Comparison of ENCODE assay signal across 7 mouse cellular contexts in the genomic region with DNA sequence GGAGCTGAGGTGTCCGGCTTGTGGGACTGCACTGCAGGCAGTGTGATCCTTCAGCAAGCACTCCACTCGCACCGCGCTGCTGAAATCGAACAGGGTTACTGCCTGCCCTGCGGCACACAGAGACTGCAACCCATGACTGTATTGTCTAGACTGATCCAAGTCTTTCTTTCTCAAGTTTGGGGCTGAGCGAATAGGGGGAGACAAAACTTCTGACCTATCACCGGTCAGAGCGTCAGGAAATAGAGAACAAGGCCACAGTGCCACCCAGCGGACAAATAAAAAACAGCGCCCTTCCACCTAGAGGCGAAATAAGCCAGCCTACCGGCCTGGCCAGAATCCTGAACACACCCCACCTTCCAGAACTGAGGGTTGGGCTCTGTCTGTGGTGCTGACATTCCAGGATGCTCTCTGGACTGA. TPM values are rescaled to one million over a fixed set of nuclear protein-coding genes. Genes with fewer than 3 reads are reported as not detected.
DNase-seq lines count a peak whose midpoint lies in the region; ATAC-seq lines count a peak whose summit lies in the region.

No protein-coding gene starts in this region.

- no peaks in the 10 kb centered on the region for H3K4me1 ChIP-seq in intestine, embryonic 14.5 days (replicated peaks; ENCODE audit: control insufficient read depth, insufficient read depth, low read length)
- H3K4me1 ChIP-seq in midbrain, embryonic 11.5 days (ENCODE audit: control insufficient read depth, insufficient read depth, low read length), result no peaks in the 10 kb centered on the region; the same call in 1 of the 2 replicates

- H3K27me3 ChIP-seq in intestine, embryonic 14.5 days (replicated peaks; ENCODE audit: control insufficient read depth, insufficient read depth, low read length), result no peaks in the 10 kb centered on the region
- H3K27me3 ChIP-seq in midbrain, embryonic 11.5 days (ENCODE audit: control insufficient read depth, insufficient read depth, low read length), result no peaks in the 10 kb centered on the region

- H3K9ac ChIP-seq in intestine, embryonic 14.5 days (ENCODE audit: low read length), result no peak overlapping the region
- H3K9ac ChIP-seq in midbrain, embryonic 11.5 days (ENCODE audit: low read length), result peak overlapping the region; percentile 53

- peak; percentile 73 to 77 for DNase-seq in adrenal gland, adult 18-20 months (ENCODE audit: low spot score in 2 of 2)
- DNase-seq in embryo, embryonic 11 days, result peak; percentile 89
- DNase-seq in gastrocnemius, postnatal 25 days, result peak; percentile 59
- DNase-seq in intestine, embryonic 14.5 days (ENCODE audit: low spot score), result peak; percentile 97
- DNase-seq in left cerebral cortex, postnatal 36 days (ENCODE audit: low spot score in 2 of 2), result peak; percentile 54 to 66
- peak; percentile 99 for DNase-seq in midbrain, embryonic 11.5 days (ENCODE audit: low spot score, missing footprints)
- DNase-seq in skeletal muscle tissue, adult 2 months (ENCODE audit: low read depth, low spot score), result peak; percentile 59

- WGBS in intestine, embryonic 14.5 days, result 8% methylated on average over 13 of the region's 13 CpGs
- WGBS in midbrain, embryonic 11.5 days, result 4% methylated on average over 13 of the region's 13 CpGs

- intact Hi-C loops in left cerebral cortex, postnatal 36 days (cut with DNase I), result loop anchor here (5.0 to 10.0 kb wide), 2 partner anchors 182 to 480 kb away; a partner anchor contains a TSS

- 0 out of 2 replicates have a peak overlapping the region, but pooled peaks have one; percentile 10 for H3K4me3 ChIP-seq in intestine, embryonic 14.5 days (ENCODE audit: low read depth, low read length)
- H3K4me3 ChIP-seq in midbrain, embryonic 11.5 days (ENCODE audit: low read depth, low read length), result peak overlapping the region; percentile 15; the same call in 1 of the 2 replicates

- peak overlapping the region; percentile 48 for H3K4me2 ChIP-seq in intestine, embryonic 14.5 days (ENCODE audit: low read length)
- H3K4me2 ChIP-seq in midbrain, embryonic 11.5 days, result peak overlapping the region; percentile 47

- no peaks in the 10 kb centered on the region for H3K9me3 ChIP-seq in intestine, embryonic 14.5 days (ENCODE audit: control insufficient read depth, low read length)
- H3K9me3 ChIP-seq in midbrain, embryonic 11.5 days (ENCODE audit: control insufficient read depth, low read length), result no peaks in the 10 kb centered on the region

- peak; percentile 77 for ATAC-seq in intestine, embryonic 14.5 days (replicated peaks; ENCODE audit: low FRiP score, low TSS enrichment, low read depth)
- peak; percentile 87 for ATAC-seq in midbrain, embryonic 11.5 days (ENCODE audit: low FRiP score)

- H3K27ac ChIP-seq in intestine, embryonic 14.5 days (ENCODE audit: low read depth), result no peak overlapping the region
- no peak overlapping the region for H3K27ac ChIP-seq in midbrain, embryonic 11.5 days (ENCODE audit: low read depth, low read length)

- H3K36me3 ChIP-seq in intestine, embryonic 14.5 days (ENCODE audit: control insufficient read depth, insufficient read depth, low read length), result no peaks in the 10 kb centered on the region
- no peaks in the 10 kb centered on the region for H3K36me3 ChIP-seq in midbrain, embryonic 11.5 days (ENCODE audit: control insufficient read depth, insufficient read depth, low read length)

RNA-seq across cellular contexts. Expression of a gene that starts 7.1 kb away (rescaled TPM):
- under 1 TPM; 0.13 to 0.45 TPM for total RNA-seq in adrenal gland, adult 18-20 months (2021)
- under 1 TPM in 1 of 2 experiments, not detected in 1; 0.13 TPM for total RNA-seq in gastrocnemius, postnatal 25 days (2021)
- polyA plus RNA-seq in intestine, embryonic 14.5 days (2014; fragmentation: Nextera tagmentation; extraction: Ambion mirVana), result 6.3 and 7.1 TPM in 2 replicates
- total RNA-seq in left cerebral cortex, postnatal 36 days (2021), result 1 to 10 TPM; 1.1 to 1.3 TPM
- polyA plus RNA-seq in midbrain, embryonic 11.5 days (2014; fragmentation: Nextera tagmentation; extraction: Ambion mirVana), result 0.34 and 0.36 TPM in 2 replicates
